Mouse (Mus musculus) hindbrain, embryonic 11.5 days (tissue): ENCODE results near the gene Hlcs. TPM values are rescaled to one million over a fixed set of nuclear protein-coding genes. Genes with fewer than 3 reads are reported as not detected.

Experiments
- ATAC-seq: fragments of 200-750 bp; cut with Nextera tagmentation; 2 replicates; pipeline ENCODE4 v1.8.0; 2017; ENCODE audit warnings: mild to moderate bottlenecking, moderate TSS enrichment, moderate library complexity; ENCODE audit not compliant: low FRiP score
- DNase-seq: peaks from one replicate; pipeline ENCODE4 v3.0.0-alpha.2; 2015; ENCODE audit warnings: low spot score
- H3K27ac ChIP-seq: fragments of 300-500 bp; sonication (generic); 2 replicates; pipeline ENCODE4 v1.5.1; 2014; ENCODE audit warnings: mild to moderate bottlenecking, low read depth, low read length
- H3K27me3 ChIP-seq: fragments of 300-500 bp; sonication (generic); 2 replicates; pipeline ENCODE4 v1.6.1; 2014; ENCODE audit warnings: mild to moderate bottlenecking, low read length, moderate library complexity, mixed read lengths; ENCODE audit not compliant: control insufficient read depth, insufficient read depth
- H3K36me3 ChIP-seq: fragments of 300-500 bp; sonication (generic); 2 replicates; pipeline ENCODE4 v1.6.1; 2014; ENCODE audit warnings: mild to moderate bottlenecking, low read length, moderate library complexity, mixed read lengths; ENCODE audit not compliant: control insufficient read depth, insufficient read depth
- H3K4me1 ChIP-seq: fragments of 300-500 bp; sonication (generic); replicated peaks from 2 replicates; pipeline ENCODE4 v1.6.1; 2014; ENCODE audit warnings: low read length, mixed read lengths; ENCODE audit not compliant: control insufficient read depth, insufficient read depth
- H3K4me2 ChIP-seq: fragments of 300-500 bp; sonication (generic); replicated peaks from 2 replicates; pipeline ENCODE4 v1.6.1; 2014; ENCODE audit warnings: mild to moderate bottlenecking, low read depth, low read length
- H3K4me3 ChIP-seq: fragments of 300-500 bp; sonication (generic); 2 replicates; pipeline ENCODE4 v1.5.1; 2014; ENCODE audit warnings: low read depth, low read length
- H3K9ac ChIP-seq: fragments of 300-500 bp; sonication (generic); 2 replicates; pipeline ENCODE4 v1.6.1; 2014; ENCODE audit warnings: low read depth, low read length
- H3K9me3 ChIP-seq: fragments of 300-500 bp; sonication (generic); 2 replicates; pipeline ENCODE4 v1.6.1; 2016; ENCODE audit warnings: low read length; ENCODE audit not compliant: control insufficient read depth
- WGBS: fragments of 180-500 bp; shearing (Covaris S2); extraction: QIAGEN DNeasy Blood & Tissue Kit; methylation state at CpG from one replicate; pipeline ENCODE4 v1.1.7; 2014; 5-methylcytosine and 5-hydroxymethylcytosine counted together
- polyA plus RNA-seq: library from polyadenylated mRNA; unstranded; fragments of >200 nt; fragmentation: Nextera tagmentation; extraction: Ambion mirVana; gene quantifications from 2 replicates; pipeline ENCODE4 v1.2.1, GENCODE M21; 2014

Hlcs gene
- polyA plus RNA-seq, 1 experiment from 2014 or later: 8.9 TPM

GRCm38 (mm10) chr16:94227328-94228018 is 85.9 kb downstream of the Hlcs start:
- ATAC-seq: peak; percentile 90
- Histone ChIP-seq H3K27ac (no peak overlapping the region), H3K4me3 (no peak overlapping the region), H3K4me1 (no peaks in the 10 kb centered on the region), H3K9ac (no peak overlapping the region), H3K27me3 (peaks cover 79% of the 10 kb centered on the region), H3K36me3 (no peaks in the 10 kb centered on the region), H3K9me3 (no peaks in the 10 kb centered on the region), H3K4me2 (no peak overlapping the region)
- peak; percentile 82 for DNase-seq
- WGBS: 10% methylated on average over 18 of the region's 18 CpGs

GRCm38 (mm10) chr16:94223363-94223720 is 90.0 kb downstream of the Hlcs start:
- Histone ChIP-seq H3K4me2 (no peak overlapping the region), H3K27me3 (peaks cover 55% of the 10 kb centered on the region), H3K36me3 (no peaks in the 10 kb centered on the region), H3K9me3 (no peaks in the 10 kb centered on the region), H3K4me3 (no peak overlapping the region), H3K9ac (no peak overlapping the region), H3K27ac (no peak overlapping the region), H3K4me1 (no peaks in the 10 kb centered on the region)
- DNase-seq: no peak
- WGBS: 86% methylated on average over 8 of the region's 8 CpGs
- ATAC-seq: no peak

DNA sequence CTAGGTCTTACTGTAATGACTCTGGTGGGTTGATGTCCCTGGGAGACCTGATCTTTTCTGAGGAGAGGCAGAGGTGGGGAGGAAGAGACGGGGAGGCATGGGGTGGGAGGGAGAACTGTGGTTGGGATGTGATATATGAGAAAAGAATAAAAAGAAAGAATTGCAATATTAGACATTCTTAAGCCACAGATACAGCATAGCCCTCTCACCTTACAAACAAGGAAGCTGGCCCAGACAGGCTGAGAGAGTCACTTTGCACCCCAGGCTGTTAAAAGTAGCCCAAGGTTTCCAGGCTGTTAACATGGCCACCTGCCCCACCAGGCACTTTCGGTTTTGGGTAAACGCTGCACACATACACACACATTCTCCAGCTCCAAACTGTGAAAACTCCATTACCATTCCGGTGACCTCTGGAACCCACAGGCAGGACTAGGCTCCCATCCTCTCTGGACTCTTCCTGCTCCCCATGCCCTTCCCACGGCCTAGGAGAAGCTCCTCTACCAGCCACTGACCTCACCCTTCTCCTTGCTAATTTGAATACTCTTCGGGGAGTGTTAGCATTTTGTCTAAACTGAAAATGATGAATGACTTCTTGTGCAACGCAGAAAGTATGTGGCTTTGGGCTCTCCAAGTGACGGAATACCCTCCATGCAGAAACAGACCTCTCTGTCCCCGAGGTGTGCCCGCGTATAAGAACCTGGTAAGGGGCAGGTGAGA is 90.6 kb downstream of the Hlcs start:
- no peaks in the 10 kb centered on the region for H3K9me3 ChIP-seq
- ATAC-seq (no peak), DNase-seq (no peak)
- H3K27ac ChIP-seq: no peak overlapping the region
- WGBS: 81% methylated on average over 11 of the region's 11 CpGs
- no peak overlapping the region for H3K9ac ChIP-seq
- H3K36me3 ChIP-seq: no peaks in the 10 kb centered on the region
- no peaks in the 10 kb centered on the region for H3K4me1 ChIP-seq
- H3K4me3 ChIP-seq: no peak overlapping the region
- no peak overlapping the region for H3K4me2 ChIP-seq
- H3K27me3 ChIP-seq: peaks cover 53% of the 10 kb centered on the region

- DNase-seq: no peak
- no peaks in the 10 kb centered on the region for H3K27me3 ChIP-seq
- H3K9me3 ChIP-seq: no peaks in the 10 kb centered on the region
- no peak overlapping the region for H3K9ac ChIP-seq
- no peak overlapping the region for H3K27ac ChIP-seq
- H3K4me1 ChIP-seq: no peaks in the 10 kb centered on the region
- H3K4me3 ChIP-seq: no peak overlapping the region
- H3K36me3 ChIP-seq: no peaks in the 10 kb centered on the region
- ATAC-seq: no peak
- H3K4me2 ChIP-seq: no peak overlapping the region
- WGBS: 76% methylated on average over 15 of the region's 15 CpGs
Observed at GRCm38 (mm10) chr16:94210689-94211357, 102.5 kb downstream of the Hlcs start.

DNA sequence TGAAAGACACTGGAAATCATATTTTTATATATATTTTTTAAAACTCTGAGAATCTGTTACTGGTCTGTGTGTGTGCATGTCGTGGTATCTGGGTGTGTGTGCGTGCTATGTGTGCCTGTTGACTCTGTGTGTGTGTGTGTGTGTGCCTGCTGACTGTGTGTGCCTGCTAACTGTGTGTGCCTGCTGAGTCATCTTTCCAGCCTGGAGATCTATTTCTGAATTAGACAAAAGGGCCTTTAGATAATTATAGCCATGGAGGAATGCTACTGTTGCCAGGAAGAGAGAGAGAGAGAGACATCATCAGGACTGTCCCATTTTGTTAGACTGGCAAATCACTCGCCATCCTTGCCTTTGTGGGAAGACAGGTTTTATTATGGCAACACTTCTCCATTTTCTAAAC is 103.7 kb downstream of the Hlcs start:
- DNase-seq (no peak), ATAC-seq (no peak)
- H3K9me3 ChIP-seq: no peaks in the 10 kb centered on the region
- H3K36me3 ChIP-seq: no peaks in the 10 kb centered on the region
- H3K4me2 ChIP-seq: no peak overlapping the region
- H3K4me3 ChIP-seq: no peak overlapping the region
- no peaks in the 10 kb centered on the region for H3K27me3 ChIP-seq
- H3K4me1 ChIP-seq: no peaks in the 10 kb centered on the region
- no peak overlapping the region for H3K27ac ChIP-seq
- WGBS: 74% methylated on average over 3 of the region's 3 CpGs
- H3K9ac ChIP-seq: no peak overlapping the region

DNA sequence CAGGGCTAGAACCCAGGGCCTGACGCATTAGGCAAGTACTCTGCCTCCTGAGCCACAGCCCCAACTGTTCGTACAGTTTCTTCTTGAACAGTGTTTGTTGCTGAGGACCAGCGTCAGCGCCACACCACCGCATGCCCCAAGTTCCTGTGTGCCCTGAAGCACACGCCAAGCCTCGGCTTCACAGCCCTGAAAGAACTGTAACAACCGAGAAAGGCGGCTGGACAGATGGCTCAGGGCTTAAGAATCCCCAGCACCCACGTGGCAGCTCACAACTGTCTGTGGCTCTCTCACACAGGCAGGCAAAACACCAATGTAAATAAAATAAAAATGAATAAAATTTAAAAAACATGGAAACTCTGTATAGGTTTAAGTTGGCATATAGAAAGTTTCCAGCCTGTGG is 104.5 kb downstream of the Hlcs start:
- H3K4me1 ChIP-seq: no peaks in the 10 kb centered on the region
- ATAC-seq (no peak), DNase-seq (no peak)
- no peak overlapping the region for H3K9ac ChIP-seq
- 87% methylated on average over 10 of the region's 10 CpGs for WGBS
- H3K9me3 ChIP-seq: no peaks in the 10 kb centered on the region
- no peak overlapping the region for H3K27ac ChIP-seq
- no peak overlapping the region for H3K4me2 ChIP-seq
- H3K27me3 ChIP-seq: no peaks in the 10 kb centered on the region
- no peaks in the 10 kb centered on the region for H3K36me3 ChIP-seq
- H3K4me3 ChIP-seq: no peak overlapping the region

DNA sequence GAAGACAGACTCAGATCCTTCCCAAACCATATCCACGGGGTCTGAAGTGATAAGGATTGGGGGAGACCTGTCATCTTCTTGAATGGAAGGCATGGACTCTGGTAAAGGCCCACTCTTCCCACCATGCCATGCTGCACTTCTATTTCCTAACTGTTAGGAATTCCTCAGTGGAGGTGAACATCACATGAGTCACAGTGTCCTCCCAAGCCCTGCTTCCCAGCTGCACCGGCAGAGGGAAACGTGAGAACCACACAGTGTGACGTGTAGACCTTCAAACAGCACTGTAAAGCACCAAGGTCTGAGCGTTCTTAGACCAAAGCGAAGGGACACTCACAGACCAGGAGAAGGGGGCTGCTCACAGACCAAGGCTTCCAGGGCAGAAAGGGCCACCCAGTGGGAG is 105.2 kb downstream of the Hlcs start:
- Histone ChIP-seq H3K27ac (no peak overlapping the region), H3K27me3 (no peaks in the 10 kb centered on the region), H3K4me1 (no peaks in the 10 kb centered on the region), H3K9me3 (no peaks in the 10 kb centered on the region), H3K4me2 (no peak overlapping the region), H3K9ac (no peak overlapping the region), H3K36me3 (no peaks in the 10 kb centered on the region), H3K4me3 (no peak overlapping the region)
- no peak for DNase-seq
- WGBS: 89% methylated on average over 6 of the region's 6 CpGs
- ATAC-seq: no peak

GRCm38 (mm10) chr16:94205528-94206484 is 107.6 kb downstream of the Hlcs start:
- no peaks in the 10 kb centered on the region for H3K9me3 ChIP-seq
- H3K4me2 ChIP-seq: no peak overlapping the region
- no peaks in the 10 kb centered on the region for H3K4me1 ChIP-seq
- DNase-seq: no peak
- no peak overlapping the region for H3K4me3 ChIP-seq
- no peak overlapping the region for H3K27ac ChIP-seq
- no peak for ATAC-seq
- H3K9ac ChIP-seq: no peak overlapping the region
- no peaks in the 10 kb centered on the region for H3K36me3 ChIP-seq
- H3K27me3 ChIP-seq: no peaks in the 10 kb centered on the region
- 82% methylated on average over 26 of the region's 26 CpGs for WGBS
